Mouse (Mus musculus): ENCODE data around the gene Rcor2.

- no peak for TF ChIP-seq CTCF (IDR thresholded peaks at IDR 0.05; ENCODE audit: low read depth)
- no peak for TF ChIP-seq EP300 (IDR thresholded peaks at IDR 0.05; ENCODE audit: low read depth)
These were observed 9.2 kb upstream of the Rcor2 start for GRCm38 (mm10) chr19:7257881-7258280.
